Mouse (Mus musculus) fibroblast of lung, adult 2 months (primary cell): ENCODE data around the gene Rpl13a.
"Not testable (repeated sequence)": the region's sequence is repeated elsewhere in the genome, so short reads cannot be mapped to it uniquely, and the experiment has no call there.

Experiments
- DNase-seq: peaks from one replicate; pipeline ENCODE4 v3.0.0-alpha.2; 2011; ENCODE audit warnings: low read depth

Gene Rpl13a

DNA sequence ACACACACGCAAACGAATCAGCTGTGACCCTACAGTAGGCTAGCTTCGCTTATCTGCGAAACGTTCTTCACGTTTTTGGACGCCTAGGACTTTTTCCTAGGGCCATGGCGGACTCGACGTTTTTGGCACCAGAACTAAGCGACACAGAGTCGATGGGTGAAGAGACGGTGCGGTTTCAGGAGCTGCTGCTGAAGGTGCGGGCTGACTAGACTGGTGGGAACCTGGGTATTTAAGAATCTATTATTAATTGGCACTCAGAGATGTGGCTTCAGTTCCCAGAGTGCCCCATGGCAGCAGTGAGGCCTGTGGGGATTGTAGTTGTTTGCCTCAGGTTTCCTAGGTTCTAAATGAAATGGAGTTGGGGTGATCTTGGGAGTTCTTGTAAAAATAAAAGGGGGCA, 27.6 kb upstream of the Rpl13a start:
- no peak for DNase-seq

- no peak for DNase-seq
Measured at GRCm38 (mm10) chr7:45155590-45155989, 27.0 kb upstream of the Rpl13a start.

GRCm38 (mm10) chr7:45154993-45155514, 26.5 kb upstream of the Rpl13a start:
- DNase-seq, result no peak

- peak; percentile 83 for DNase-seq
Measured at GRCm38 (mm10) chr7:45154096-45154992, 25.8 kb upstream of the Rpl13a start, which contains the start of the genes Pih1d1 and Aldh16a1. Pih1d1 (plus strand) TSS chr7:45154303. Aldh16a1 (minus strand) TSS chr7:45154584.

- DNase-seq, result no peak
Measured at GRCm38 (mm10) chr7:45153586-45153985, 25.0 kb upstream of the Rpl13a start.

- DNase-seq, result not testable (repeated sequence)
Measured at GRCm38 (mm10) chr7:45153052-45153451, 24.5 kb upstream of the Rpl13a start.

- peak; percentile 74 for DNase-seq
Measured at GRCm38 (mm10) chr7:45151303-45151702, 22.7 kb upstream of the Rpl13a start.

DNA sequence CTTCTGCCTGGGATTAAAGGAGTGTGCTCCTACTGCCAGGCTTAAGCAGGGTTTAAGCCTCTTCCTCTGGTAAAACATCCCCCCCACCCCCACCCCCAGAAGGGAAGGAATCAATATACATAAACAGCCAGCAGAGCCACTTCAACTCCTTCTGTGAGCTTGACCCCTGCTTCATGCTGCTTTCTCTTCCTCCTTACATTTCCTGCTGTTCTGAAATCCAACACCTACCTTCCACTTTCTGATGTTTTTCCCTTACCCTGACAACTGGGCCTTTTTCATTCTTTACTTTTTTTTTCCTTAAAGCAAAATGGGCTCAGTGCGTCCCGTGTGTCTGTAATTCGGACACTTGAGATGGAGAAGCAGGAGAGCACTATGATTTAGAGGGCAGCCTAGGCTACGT, 21.8 kb upstream of the Rpl13a start:
- no peak for DNase-seq

DNA sequence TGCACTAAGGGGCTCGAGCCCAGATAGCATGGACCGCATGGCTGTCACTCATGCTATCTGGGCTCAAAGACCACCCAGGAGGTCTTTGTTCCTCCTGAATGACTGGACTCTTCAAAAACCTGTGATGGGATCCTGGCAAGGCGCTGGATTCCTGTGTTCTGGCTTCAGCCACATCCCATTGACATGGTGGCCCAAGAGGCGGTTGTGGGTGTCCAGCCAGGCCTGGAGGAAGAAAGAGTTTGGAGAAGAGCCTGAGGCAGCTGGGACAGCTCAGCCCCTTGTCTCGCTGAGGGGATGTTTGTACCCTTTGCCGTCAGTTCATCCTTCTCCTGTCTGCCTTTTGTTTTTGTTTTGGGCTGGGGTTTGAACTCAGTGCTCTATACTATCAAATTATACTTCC, 21.0 kb upstream of the Rpl13a start:
- DNase-seq, result no peak

DNA sequence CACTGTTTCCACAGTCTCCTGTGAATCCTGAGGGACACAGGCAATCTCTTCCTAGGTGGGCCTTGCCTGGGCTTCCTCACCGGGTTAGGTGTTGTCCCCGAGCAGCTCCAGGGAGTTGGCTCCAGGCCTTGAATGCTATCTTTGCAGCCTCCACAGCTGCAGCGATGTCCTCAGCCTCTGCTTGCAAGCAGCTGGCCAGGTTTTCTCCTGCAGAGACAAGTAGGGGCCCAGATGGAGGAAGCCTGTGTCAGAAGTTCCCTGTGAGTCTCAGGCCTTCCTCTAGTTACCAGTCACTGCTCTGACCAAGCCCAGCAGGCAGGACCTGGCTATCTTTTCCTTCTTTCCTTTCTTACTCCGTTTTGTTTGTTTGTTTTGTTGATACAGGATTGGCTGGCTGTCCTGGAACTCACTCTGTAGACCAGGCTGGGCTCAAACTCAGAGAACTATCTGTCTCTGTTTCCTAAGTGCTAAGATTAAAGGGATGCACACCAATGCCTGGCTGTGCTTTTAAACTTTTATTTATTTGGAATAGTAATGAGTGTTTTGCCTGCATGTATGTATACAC, 20.1 kb upstream of the Rpl13a start:
- no peak for DNase-seq

GRCm38 (mm10) chr7:45147899-45148298, 19.3 kb upstream of the Rpl13a start:
- DNase-seq, result no peak

DNA sequence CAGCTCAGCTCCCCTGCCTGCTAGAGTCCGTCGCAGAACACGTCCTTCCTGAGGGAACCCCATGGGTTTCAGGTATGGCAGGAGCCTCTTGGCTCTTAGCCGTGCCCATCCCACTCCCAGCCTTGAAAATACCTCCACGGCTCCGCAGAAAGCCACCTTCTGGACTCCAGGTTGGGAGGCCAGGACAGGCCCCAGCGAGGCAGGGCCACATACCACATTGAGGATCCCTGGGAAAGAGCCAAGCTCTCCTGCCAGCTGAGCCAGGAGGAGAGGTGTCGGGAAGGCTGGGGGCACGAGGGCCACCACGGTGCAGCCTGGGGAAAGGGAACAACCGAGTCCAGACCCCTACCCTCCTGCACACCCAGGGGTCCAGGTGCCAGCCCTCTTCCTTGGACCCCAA, 18.7 kb upstream of the Rpl13a start:
- no peak for DNase-seq

GRCm38 (mm10) chr7:45145460-45145859, 16.9 kb upstream of the Rpl13a start:
- no peak for DNase-seq

DNA sequence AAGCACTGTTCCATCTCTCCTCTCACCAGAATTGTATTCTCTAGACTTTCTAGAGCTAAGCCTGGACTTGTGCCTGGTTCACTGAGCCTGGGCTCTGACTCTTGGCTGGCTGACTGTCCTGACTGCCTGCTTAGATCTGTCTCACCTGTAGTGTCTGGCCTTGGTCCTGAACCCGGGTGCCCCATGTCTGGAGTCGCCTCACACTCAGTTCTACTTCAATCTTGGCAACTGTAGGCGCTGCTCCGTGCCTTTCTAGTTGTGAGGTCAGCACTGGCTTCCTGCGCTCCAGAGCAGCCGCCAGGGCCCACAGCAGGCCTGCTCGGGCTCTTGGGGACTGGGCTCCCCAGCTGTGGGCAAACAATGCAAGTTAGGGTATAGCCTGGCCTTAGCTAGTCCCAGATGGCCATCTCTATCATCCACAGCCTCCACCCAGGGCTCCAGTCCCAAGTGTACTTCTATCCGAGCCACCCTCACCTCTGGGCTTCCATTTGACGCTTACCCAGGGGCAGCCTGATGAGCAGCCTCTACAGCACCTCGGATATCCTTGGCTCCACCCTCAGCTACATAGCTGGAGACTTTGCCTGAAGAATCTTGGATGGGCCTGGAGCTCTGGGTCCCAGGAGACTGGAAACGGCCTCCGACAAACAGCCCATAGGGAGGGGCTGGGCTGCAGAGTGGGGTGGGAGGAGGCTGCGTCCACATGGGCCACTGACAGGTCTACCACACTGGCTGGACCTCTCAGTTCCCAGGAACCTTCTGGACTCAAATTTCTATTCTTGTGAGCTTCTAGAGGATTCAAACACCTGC, 16.0 kb upstream of the Rpl13a start:
- no peak for DNase-seq

DNA sequence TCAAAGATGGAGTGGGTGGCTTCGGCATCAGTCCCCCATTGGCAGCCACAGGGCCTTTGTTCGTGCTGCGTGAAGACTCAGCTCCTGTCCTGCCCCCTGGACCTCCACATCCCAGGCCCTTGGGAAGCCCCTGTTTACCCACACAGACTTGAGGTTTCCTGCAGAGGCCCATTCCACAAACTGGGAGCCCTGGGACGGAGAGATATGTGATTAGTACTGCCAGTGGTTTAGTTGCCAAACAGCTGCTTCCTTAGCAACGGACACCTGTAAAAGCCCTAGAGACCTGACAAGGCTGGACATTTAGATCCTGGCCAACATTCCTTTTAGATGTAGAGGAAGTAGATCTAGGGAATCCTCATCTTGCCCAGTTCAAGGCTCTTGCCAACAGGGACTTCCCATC, 13.4 kb upstream of the Rpl13a start:
- DNase-seq, result no peak

GRCm38 (mm10) chr7:45141319-45141718, 12.8 kb upstream of the Rpl13a start:
- DNase-seq, result no peak

DNA sequence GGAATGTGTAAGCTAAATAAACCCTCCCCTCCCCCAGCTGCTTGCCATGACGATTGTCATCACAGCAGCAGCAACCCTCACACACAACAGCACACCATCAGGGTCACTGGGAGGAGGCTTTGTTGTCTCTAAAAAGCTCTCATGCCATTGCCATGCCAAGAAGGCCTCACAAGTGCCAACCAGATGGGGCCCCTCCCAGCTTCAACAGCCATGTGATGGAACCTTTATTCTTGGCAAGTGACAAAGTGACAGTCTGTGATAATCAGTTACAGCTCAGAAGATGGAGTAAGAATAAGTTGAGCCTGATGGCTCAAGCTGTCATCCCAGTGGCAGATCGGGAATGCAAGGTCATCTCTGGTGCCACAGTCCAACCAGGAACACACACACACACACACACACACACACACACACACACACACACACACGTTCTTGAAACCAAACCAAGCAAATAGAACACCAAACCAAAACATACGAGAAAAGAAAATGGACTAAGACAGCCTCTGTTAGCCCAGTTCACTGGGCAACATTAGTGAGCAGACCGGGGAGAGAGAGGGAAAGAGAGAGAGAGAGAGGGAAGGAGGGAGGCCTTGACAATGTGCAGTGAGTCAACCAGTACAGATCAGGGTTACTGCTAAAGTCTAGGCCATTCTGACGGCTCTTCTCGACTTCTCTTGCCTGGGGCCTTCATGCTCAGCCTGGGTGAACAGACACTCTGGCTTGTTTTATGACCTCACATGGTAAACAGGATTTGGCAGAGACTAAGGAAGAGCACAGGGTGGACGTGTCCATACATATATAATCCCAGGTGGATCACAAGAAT, 11.6 kb upstream of the Rpl13a start:
- no peak for DNase-seq

- no peak for DNase-seq
Measured at GRCm38 (mm10) chr7:45138403-45138802, 9.8 kb upstream of the Rpl13a start.

DNA sequence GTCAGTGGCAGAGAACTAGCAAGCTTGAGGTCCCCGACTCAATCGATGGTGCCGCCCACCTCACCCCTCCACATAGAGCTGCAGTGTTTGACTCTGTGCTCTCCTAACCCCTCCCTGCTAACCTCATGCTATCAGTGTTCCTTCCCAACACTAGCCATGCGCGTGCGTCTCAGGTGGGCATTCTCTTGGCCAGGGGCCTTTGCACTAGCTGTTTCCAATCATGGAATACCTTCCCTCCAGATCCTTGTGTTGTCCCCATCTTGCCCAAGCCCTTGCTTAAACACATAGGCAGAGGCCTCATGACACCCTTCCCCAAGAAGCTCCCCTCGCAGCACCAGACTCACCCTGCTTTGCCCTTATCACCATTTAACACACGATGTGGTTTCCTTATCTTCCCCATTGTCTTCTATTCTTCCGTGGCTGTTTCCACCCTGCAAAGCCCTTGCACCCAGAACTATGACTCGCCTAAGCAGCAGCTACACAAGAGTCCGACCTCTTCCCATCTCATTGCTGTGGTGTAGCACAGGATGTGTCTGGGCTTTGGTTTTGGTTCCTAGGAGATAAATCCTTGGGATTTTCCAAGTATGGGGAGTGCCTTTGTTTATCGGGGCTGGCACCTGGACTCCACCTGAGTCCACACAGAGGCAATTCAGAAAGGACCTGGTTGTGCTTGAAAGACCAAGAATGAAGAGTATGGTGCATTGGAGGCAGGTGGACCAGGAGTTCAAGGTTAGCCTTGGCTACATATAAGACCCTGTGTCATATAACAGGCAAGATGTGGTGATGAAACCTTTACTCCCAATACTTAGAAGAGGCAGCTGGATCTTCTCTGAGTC, 8.8 kb upstream of the Rpl13a start:
- DNase-seq, result no peak

- DNase-seq, result peak; percentile 68
Measured at GRCm38 (mm10) chr7:45135993-45136567, 7.5 kb upstream of the Rpl13a start, which contains the start of the genes Gm45713 and Flt3l. Gm45713 (minus strand) TSS chr7:45136231. Flt3l (minus strand) TSS chr7:45136432.
